Mouse (Mus musculus): ENCODE results near the gene Cdc42. TPM values are rescaled to one million over a fixed set of nuclear protein-coding genes. Genes with fewer than 3 reads are reported as not detected.

Cdc42 gene
- 100 to 1,000 TPM; 302 to 334 TPM for total RNA-seq (2021)

DNA sequence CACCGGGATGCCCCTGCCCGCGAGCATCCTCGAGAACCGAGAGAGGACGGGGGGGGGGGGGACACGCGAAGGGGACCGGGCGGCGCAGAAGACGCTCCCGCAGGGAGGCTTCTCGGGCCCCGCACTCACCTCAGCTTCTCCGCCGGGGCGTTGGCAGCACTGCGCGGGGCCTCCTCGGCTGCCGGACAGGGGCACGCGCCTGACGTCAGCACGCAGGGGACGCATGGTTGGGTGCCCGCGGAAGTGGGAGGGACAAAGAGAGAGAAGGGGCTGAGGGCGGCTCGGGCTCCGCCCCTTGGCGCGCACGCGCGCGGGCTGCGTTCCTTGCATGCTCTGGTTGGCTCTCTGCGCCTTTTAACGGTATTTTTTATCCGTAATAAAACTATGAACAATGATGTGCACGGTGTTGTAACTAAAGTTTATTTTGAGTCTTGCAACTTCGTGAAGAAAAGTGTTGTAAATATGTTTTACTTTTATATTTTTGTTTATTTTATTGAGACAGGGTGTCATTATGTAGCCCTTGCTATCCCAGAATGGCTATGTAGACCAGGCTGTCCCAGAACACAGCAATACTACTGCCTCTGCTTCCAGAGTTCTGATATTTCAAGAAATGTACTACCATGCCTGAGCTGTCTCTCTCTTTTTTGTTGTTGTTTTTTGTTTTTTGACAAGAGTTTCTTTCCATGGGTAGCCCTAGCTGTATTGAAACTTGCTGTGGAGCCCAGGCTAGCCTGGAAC lies at the start of gene Cdc42:
Cdc42 (minus strand) TSS at position 204 of the 738 bp plus-strand sequence.
- peak; percentile 98 to 99 for DNase-seq

DNA sequence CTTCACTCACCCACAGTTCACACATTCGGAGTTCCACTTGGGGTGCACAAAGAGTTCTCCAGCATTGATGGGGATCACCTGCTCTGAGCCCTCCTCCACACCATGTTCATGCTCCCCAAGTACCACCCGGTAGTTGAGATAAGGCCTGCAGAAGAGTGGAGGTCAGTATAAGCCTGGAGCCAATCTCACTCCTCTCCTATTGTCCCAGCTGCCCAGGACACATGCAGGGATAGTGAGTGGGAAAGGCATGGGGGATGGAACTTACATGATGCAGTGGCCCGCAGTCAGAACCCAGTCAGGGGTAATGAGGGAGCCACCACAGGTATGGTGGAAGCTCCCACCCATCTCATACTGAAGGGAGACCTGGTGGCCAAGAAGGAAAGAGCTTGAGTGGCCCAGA lies 48.1 kb upstream of the Cdc42 start:
- DNase-seq: no peak

- no peak for DNase-seq
Measured at GRCm38 (mm10) chr4:137396641-137397525, 39.4 kb upstream of the Cdc42 start.

GRCm38 (mm10) chr4:137393378-137394135 lies 36.0 kb upstream of the Cdc42 start:
- DNase-seq: no peak

- DNase-seq: no peak
Measured at GRCm38 (mm10) chr4:137392874-137393273, 35.4 kb upstream of the Cdc42 start.

DNA sequence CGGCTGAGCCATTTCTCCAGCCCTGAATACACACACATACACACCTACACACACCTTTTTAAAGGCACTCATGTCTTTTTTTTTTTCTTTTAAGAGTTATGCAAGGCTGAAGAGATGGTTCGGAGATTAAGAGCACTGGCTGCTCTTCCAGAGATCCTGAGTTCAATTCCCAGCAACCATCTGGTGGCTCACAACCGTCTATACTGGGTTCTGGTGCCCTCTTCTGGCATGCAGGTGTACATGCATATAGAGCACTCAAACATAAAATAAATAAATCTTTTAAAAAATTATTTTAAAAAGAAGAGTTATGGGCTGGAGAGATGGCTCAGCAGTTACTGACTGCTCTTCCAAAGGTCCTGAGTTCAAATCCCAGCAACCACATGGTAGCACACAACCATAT lies 33.8 kb upstream of the Cdc42 start:
- no peak for DNase-seq

DNA sequence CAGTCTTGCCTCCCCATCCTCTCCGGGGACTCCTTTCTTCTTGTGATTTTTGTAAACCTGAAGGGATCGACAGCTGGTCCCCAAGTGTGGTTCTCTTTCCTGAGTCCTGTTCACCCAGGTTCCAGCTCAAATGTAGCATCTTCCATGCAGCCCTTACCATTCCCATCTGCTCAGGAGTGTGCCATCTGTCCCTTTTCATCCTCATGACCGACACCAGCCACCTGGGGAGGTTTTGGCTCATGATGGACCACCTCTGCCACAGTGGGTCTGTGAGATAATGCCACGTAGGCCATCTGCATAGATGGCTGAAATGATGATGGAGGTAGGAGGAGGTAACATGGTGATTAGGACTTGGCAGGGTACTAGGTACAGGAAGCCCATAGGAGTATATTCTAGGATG lies 32.7 kb upstream of the Cdc42 start:
- DNase-seq: no peak

DNA sequence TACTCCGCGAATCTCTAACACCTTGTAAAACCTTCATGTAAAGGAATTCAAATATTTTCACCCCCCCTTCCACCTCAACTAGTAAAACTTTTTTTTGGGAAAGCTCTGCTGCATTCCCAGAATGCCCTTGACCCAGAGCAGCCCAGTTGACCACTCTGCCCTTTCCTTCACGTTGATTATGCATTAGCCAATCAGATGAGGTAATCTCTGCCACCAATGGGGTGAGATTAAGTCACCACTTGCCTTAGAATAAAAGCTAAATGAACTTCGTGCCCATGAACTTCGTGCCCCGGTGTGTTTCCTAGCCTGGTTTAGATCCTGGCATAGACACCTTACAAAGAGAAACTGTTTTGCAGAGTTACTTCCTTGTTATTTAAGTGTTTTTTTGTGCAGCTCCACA lies 31.5 kb upstream of the Cdc42 start:
- DNase-seq: no peak

DNA sequence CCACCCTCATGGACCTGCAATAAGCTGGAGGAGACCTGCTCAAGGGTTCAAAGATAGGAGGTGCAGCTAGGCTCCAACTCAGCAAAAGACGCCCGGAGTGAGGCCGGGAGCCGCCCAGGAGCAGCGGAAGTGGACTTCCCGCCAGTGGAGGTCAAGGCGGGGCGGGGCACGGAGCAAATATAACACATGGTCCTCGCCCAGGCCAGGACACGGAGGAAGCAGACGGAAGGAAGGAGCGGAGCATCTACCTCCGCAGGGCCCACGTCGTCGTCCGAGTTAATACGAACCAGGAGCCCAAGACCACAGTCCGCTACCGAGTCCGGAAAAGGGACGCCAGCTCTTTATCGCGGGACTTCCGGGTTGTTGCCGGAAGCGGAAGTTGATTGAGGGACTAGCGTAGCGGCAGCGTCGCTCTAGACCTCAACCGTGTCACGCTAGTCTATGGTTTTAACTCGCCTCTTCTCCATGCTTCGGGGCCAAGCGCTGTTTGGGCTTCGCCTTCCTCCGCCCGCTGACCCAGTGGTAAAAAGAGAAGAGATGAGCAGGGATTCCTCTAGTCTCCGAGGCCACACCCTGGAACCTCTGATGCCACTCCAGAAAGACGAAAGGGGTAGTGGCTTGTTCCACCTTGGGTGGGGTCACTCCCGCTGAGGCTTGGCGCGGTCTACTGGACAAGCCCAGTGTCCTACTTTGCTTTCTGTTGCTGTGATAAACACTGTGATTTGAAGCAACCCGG lies 30.7 kb upstream of the Cdc42 start:
- peak; percentile 81 to 86 for DNase-seq

GRCm38 (mm10) chr4:137387482-137388058 lies 30.1 kb upstream of the Cdc42 start:
- no peak for DNase-seq

GRCm38 (mm10) chr4:137380702-137381605 lies 23.4 kb upstream of the Cdc42 start:
- DNase-seq: no peak

- DNase-seq: no peak
Measured at GRCm38 (mm10) chr4:137379713-137380255, 22.3 kb upstream of the Cdc42 start.

DNA sequence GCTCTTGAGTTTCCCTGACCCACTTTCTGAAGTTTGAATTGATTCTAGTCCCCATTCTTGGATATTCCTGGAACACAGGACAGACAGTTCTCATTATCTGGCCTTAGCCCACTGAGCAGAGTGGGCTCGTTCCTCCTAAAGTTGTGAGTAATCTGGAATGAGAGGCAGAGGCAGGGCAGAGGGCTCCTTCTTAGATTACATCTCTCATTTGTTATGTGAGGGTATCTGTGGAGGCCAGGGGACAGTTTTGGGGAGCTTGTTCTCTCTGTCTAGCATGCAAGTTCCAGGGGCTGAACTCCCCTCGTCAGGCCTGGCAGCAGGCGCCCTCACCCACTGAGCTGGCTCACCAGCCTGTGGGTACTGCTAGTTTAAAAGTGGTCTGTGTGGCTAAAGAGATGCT lies 21.6 kb upstream of the Cdc42 start:
- no peak for DNase-seq

GRCm38 (mm10) chr4:137377526-137378304 lies 20.2 kb upstream of the Cdc42 start:
- DNase-seq: no peak

- no peak for DNase-seq
Measured at GRCm38 (mm10) chr4:137376778-137377177, 19.3 kb upstream of the Cdc42 start.

DNA sequence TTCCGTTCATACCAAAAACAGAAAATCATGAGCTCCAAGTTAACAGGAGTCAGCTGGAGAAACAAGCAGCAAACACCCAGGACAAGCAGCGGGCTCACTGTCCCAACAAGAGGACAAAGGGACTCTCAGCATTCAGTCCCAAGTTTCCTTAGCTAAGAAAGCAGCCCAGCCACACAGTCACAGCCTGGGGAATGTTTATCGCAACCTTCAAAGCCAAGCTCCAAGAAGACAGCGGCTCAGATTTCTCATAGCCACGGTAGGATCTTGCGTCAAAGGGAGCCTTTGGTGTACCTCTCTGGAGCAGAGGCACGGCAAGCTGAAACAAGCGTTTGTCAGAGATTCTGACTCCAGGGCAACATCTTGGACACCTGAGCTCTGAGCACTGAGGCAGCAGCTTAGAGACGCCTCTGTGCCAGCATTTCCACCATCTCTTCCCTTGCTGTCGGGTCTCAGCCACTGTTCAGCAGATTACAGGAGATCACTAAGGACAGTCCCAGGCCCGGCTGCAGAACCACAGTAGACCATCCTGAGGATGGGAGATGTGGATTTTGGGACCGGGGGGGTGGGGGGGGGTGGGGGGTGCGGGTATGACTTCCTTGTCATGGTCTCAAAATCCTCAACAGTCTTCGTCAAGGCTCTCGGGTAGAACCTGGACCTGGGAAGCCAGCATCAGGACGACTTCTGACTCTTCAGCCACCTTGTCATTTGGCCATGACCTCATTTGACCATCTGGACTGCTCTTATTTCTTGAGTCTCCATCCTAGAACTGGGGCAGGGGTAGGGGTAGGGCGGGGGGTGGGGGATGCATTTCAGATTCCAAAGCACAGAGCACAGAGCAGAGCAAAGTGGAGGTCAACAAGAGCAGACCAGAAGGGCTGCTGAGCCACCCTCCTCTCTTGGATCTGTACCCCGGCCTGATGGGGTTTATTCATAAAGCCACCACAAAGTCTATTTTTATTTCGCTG lies 18.1 kb upstream of the Cdc42 start:
- no peak for DNase-seq

GRCm38 (mm10) chr4:137373711-137374110 lies 16.2 kb upstream of the Cdc42 start:
- DNase-seq: no peak
